Mouse (Mus musculus): ENCODE results near the gene B3gnt7. TPM values are rescaled to one million over a fixed set of nuclear protein-coding genes. Genes with fewer than 3 reads are reported as not detected.

Gene B3gnt7
- 0.14 TPM for polyA plus RNA-seq (2021)

GRCm38 (mm10) chr1:86302532-86302931 is at the start of gene B3gnt7:
Gene B3gnt7, plus strand, starts transcription at chr1:86302832.
- peaks cover 18% of the 10 kb centered on the region for H3K27me3 ChIP-seq
- ATAC-seq, result no peak
- ChIA-PET CTCF (no interaction called here), POLR2A (no interaction called here)
- TF ChIP-seq CTCF (IDR thresholded peaks at IDR 0.05), result no peak
- DNase-seq (ENCODE audit: low read depth, low spot score), result no peak
- in situ Hi-C loops (cut with MboI; ENCODE audit: low pct_unique_long_range_greater_than_20kb), result no loop called here

- in situ Hi-C loops (cut with MboI; ENCODE audit: low pct_unique_long_range_greater_than_20kb), result no loop called here
- no peaks in the 10 kb centered on the region for H3K27me3 ChIP-seq
- POLR2A ChIA-PET, result no interaction called here
- DNase-seq (ENCODE audit: low read depth, low spot score) (no peak), ATAC-seq (no peak)
- TF ChIP-seq CTCF (IDR thresholded peaks at IDR 0.05), result no peak
- CTCF ChIA-PET, result no interaction called here
These were observed 49.2 kb upstream of the B3gnt7 start for GRCm38 (mm10) chr1:86253410-86253809.

- CTCF ChIA-PET, result no interaction called here
- no peak for ATAC-seq
- no peak for DNase-seq (ENCODE audit: low read depth, low spot score)
- in situ Hi-C loops (cut with MboI; ENCODE audit: low pct_unique_long_range_greater_than_20kb), result no loop called here
- H3K27me3 ChIP-seq, result no peaks in the 10 kb centered on the region
- POLR2A ChIA-PET, result no interaction called here
- TF ChIP-seq CTCF (IDR thresholded peaks at IDR 0.05), result no peak
These were observed 46.3 kb upstream of the B3gnt7 start for GRCm38 (mm10) chr1:86256311-86256710.

- ATAC-seq, result no peak
- in situ Hi-C loops (cut with MboI; ENCODE audit: low pct_unique_long_range_greater_than_20kb), result no loop called here
- H3K27me3 ChIP-seq, result no peaks in the 10 kb centered on the region
- ChIA-PET POLR2A (no interaction called here), CTCF (no interaction called here)
- no peak for TF ChIP-seq CTCF (IDR thresholded peaks at IDR 0.05)
- DNase-seq (ENCODE audit: low read depth, low spot score), result no peak
These were observed 45.4 kb upstream of the B3gnt7 start for GRCm38 (mm10) chr1:86257228-86257627.

GRCm38 (mm10) chr1:86258171-86258824 is 44.3 kb upstream of the B3gnt7 start:
- in situ Hi-C loops (cut with MboI; ENCODE audit: low pct_unique_long_range_greater_than_20kb), result no loop called here
- DNase-seq (ENCODE audit: low read depth, low spot score), result no peak
- no peak for TF ChIP-seq CTCF (IDR thresholded peaks at IDR 0.05)
- CTCF ChIA-PET, result interaction anchor here (1.6 kb wide), 1 partner anchor 31 kb away, joined by 3 read pairs; no protein-coding TSS in a partner anchor
- POLR2A ChIA-PET, result no interaction called here
- no peaks in the 10 kb centered on the region for H3K27me3 ChIP-seq
- no peak for ATAC-seq

- CTCF ChIA-PET, result interaction anchor here (1.5 kb wide), 1 partner anchor 13 kb away, joined by 6 read pairs; no protein-coding TSS in a partner anchor
- DNase-seq (ENCODE audit: low read depth, low spot score) (no peak), ATAC-seq (no peak)
These were observed 38.9 kb upstream of the B3gnt7 start for GRCm38 (mm10) chr1:86263564-86264339.

GRCm38 (mm10) chr1:86265060-86265459 is 37.6 kb upstream of the B3gnt7 start:
- H3K27me3 ChIP-seq, result no peaks in the 10 kb centered on the region
- no peak for DNase-seq (ENCODE audit: low read depth, low spot score)
- no peak for TF ChIP-seq CTCF (IDR thresholded peaks at IDR 0.05)
- ChIA-PET CTCF (no interaction called here), POLR2A (no interaction called here)
- in situ Hi-C loops (cut with MboI; ENCODE audit: low pct_unique_long_range_greater_than_20kb), result no loop called here
- no peak for ATAC-seq

More at GRCm38 (mm10) chr1:86263564-86264339, 38.9 kb upstream of the B3gnt7 start:
- H3K27me3 ChIP-seq, result no peaks in the 10 kb centered on the region
- POLR2A ChIA-PET, result interaction anchor here (1.1 kb wide), 1 partner anchor 20 kb away, joined by 3 read pairs; no protein-coding TSS in a partner anchor
- no peak for TF ChIP-seq CTCF (IDR thresholded peaks at IDR 0.05)
- in situ Hi-C loops (cut with MboI; ENCODE audit: low pct_unique_long_range_greater_than_20kb), result no loop called here

- in situ Hi-C loops (cut with MboI; ENCODE audit: low pct_unique_long_range_greater_than_20kb), result no loop called here
- ATAC-seq (peak; percentile 38), DNase-seq (ENCODE audit: low read depth, low spot score) (no peak)
- ChIA-PET CTCF (interaction anchor here (1.6 kb wide), 1 partner anchor 54 kb away, joined by 3 read pairs; no protein-coding TSS in a partner anchor), POLR2A (interaction anchor here (0.6 kb wide), 1 partner anchor 310 kb away, joined by 4 read pairs; no protein-coding TSS in a partner anchor)
- no peaks in the 10 kb centered on the region for H3K27me3 ChIP-seq
- TF ChIP-seq CTCF (IDR thresholded peaks at IDR 0.05), result no peak
These were observed 34.0 kb upstream of the B3gnt7 start for GRCm38 (mm10) chr1:86268492-86269189.

- in situ Hi-C loops (cut with MboI; ENCODE audit: low pct_unique_long_range_greater_than_20kb), result no loop called here
- CTCF ChIA-PET, result interaction anchor here (1.6 kb wide), 1 partner anchor 53 kb away, joined by 3 read pairs; no protein-coding TSS in a partner anchor
- TF ChIP-seq CTCF (IDR thresholded peaks at IDR 0.05), result no peak
- DNase-seq (ENCODE audit: low read depth, low spot score) (no peak), ATAC-seq (peak; percentile 21)
- POLR2A ChIA-PET, result interaction anchor here (0.6 to 0.9 kb wide), 2 partner anchors 12 to 17 kb away, joined by 3 to 4 read pairs; no protein-coding TSS in a partner anchor
- no peaks in the 10 kb centered on the region for H3K27me3 ChIP-seq
These were observed 33.5 kb upstream of the B3gnt7 start for GRCm38 (mm10) chr1:86269190-86269508.

GRCm38 (mm10) chr1:86271707-86272106 is 30.9 kb upstream of the B3gnt7 start:
- ChIA-PET POLR2A (no interaction called here), CTCF (interaction anchor here (0.8 kb wide), 1 partner anchor 10 kb away, joined by 3 read pairs; no protein-coding TSS in a partner anchor)
- DNase-seq (ENCODE audit: low read depth, low spot score), result no peak
- H3K27me3 ChIP-seq, result no peaks in the 10 kb centered on the region
- in situ Hi-C loops (cut with MboI; ENCODE audit: low pct_unique_long_range_greater_than_20kb), result no loop called here
- no peak for ATAC-seq
- no peak for TF ChIP-seq CTCF (IDR thresholded peaks at IDR 0.05)

Data from Patski (cell line).